Mouse (Mus musculus) heart, adult 2 months (tissue): ENCODE data around the gene Ube2l3.

Experiments used
- CTCF ChIP-seq: fragments of 200-600 bp; IDR thresholded peaks from 2 replicates; pipeline ENCODE4 v1.8.1; 2022; ENCODE audit warnings: antibody characterized with exemption, mild to moderate bottlenecking, moderate library complexity
- POLR2A ChIP-seq: fragments of 200-500 bp; IDR thresholded peaks from 2 replicates; pipeline ENCODE4 v1.6.1; 2011; ENCODE audit warnings: mild to moderate bottlenecking, low read depth, low read length, control low read depth; ENCODE audit not compliant: insufficient read depth

DNA sequence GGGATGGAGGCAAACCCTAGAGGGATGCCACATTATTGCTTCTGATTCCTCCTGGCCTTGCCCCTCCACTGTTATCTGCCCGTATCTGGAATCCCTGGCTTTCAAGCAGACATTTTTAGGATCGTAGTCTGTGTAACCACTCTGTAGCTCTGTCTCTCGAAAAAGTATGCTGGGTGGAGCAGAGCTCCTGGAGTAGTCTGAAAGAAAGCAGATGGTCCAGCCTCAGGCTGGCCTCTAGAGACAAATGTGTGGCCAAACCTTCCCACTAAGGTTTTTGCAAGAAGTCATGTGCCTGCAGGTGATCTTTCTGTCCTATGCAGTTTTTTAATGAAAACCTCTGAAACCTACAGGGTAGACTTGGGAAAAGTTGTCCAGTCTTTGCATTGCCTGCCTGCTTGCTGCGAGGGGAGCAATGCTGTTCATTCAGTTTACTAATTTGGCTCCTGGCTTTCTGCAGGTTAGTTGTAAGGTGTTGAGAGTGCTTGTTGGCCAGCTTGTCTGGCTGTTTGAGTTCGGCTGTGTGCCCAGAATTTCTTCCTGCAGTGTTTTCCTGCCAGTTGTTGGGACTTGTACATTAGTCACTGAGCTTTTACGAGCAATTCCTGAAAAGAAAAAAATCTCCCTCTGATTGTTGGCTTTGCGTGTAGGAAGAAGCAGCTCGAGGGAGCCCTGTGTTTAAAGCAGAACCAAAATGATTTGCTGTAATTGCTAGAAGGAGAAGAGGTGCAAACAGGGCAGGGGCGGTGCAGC, 32.6 kb upstream of the Ube2l3 start:
- TF ChIP-seq POLR2A (no peak), CTCF (no peak)
